Mouse (Mus musculus) C2C12 (cell line): ENCODE data around the gene Spp2.

Source experiments
- CEBPB ChIP-seq: IDR thresholded peaks from one replicate; pipeline ENCODE4 v1.6.1; 2011; ENCODE audit warnings: low read depth, mild to moderate bottlenecking, control low read depth, moderate library complexity
- CTCF ChIP-seq: IDR thresholded peaks from one replicate; pipeline ENCODE4 v1.5.1; 2011; ENCODE audit not compliant: control insufficient read depth, insufficient read depth, insufficient read length
- MAX ChIP-seq: IDR thresholded peaks from one replicate; pipeline ENCODE4 v1.6.1; 2011; ENCODE audit warnings: mild to moderate bottlenecking, control low read depth
- MYOD1 ChIP-seq: IDR thresholded peaks from one replicate; pipeline ENCODE4 v1.6.1; 2011; ENCODE audit warnings: low read depth; ENCODE audit not compliant: control insufficient read depth, insufficient read length
- MYOG ChIP-seq: IDR thresholded peaks from one replicate; pipeline ENCODE4 v1.6.1; 2011; ENCODE audit not compliant: control insufficient read depth, insufficient read length; ENCODE audit errors: extremely low read depth
- USF1 ChIP-seq: IDR thresholded peaks from one replicate; pipeline ENCODE4 v1.6.1; 2011; ENCODE audit warnings: low read depth, mild to moderate bottlenecking, control low read depth, moderate library complexity

DNA sequence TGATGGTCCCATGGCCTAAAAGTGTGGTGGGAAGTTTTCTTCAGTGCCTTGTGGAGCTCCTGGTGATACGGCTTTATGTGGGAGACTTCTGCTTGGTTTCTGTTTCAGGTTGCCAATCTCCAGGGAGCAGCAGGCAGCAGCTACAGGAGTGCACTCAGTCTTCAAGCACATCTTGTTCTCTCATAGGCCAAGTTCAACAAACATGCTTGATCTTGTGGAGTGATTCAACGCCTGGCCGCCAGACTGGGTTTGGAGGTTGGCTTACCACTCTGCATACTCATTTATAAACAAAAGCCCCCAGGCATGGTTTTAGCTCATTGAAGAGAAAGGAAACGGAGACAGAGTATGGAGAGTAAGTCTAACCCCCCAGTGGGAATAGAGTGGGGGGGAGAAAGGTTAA, 36.6 kb downstream of the Spp2 start:
- TF ChIP-seq CTCF = no peak
- no peak for TF ChIP-seq CEBPB
- TF ChIP-seq MYOD1 = no peak
- no peak for TF ChIP-seq MYOG
- TF ChIP-seq USF1 = no peak
- no peak for TF ChIP-seq MAX
